Mouse (Mus musculus): ENCODE data around the gene Atp2b1.

DNA sequence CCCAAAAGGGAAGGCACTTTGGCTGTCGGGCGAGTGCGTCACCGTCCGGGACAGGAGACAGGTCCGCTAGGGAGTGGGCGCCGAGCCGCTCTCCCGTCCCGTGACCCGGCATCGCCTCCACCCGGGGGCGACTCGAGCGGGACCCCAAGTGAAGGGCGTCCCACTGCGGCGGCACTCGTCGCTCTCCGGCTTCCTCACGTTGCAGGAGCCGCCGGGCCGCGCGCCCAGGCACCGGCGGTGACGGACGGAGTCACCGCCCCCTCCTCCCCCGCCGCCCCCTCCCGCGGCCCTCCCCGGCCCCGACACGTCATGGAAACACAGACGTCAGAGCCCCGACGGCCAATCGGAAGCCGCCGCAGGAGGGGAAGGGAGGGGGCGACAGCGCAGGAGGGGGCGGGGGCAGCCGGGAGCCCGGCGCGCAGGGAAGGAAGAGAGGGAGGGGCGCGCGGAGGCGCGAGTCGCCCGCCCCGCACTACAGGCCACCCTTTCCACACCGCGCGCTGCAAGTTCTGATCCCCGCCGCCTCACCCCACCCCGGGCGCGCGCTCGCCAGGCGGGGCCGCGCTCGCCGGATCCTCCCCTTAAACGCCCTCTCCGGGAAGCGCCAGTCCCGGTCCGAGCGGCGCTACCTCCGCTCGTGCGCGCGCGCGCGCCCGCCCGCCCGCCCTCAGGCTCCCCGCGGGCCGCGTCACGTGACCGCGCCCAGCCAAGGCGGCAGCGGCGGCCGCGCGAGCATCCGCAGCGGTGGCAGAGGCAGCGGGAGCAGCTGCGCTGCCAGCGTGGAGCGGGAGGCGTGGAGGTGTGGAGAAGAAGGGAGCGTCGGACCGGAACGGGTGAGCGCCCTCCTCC, at the start of gene Atp2b1:
- TF ChIP-seq EP300 (IDR thresholded peaks at IDR 0.05; ENCODE audit: low read length) (no peak; the same call in 1 of the 2 replicates), RAD21 (IDR thresholded peaks at IDR 0.05; ENCODE audit: low read depth, low read length) (no peak; the same call in 1 of the 2 replicates), CTCF (conservative IDR thresholded peaks at IDR 0.05 in 1 of 2, IDR thresholded peaks at IDR 0.05 in 1 of 2; ENCODE audit: low read depth in 2 of 2, low read length in 2 of 2) (no peak), POLR2AphosphoS2 (IDR thresholded peaks at IDR 0.05; ENCODE audit: low read depth, low read length) (no peak), MAX (IDR thresholded peaks at IDR 0.05; ENCODE audit: low read length) (peak; percentile 28; the same call in 1 of the 2 replicates), JUND (conservative IDR thresholded peaks at IDR 0.05; ENCODE audit: low read depth, low read length) (no peak), POLR2A (IDR thresholded peaks at IDR 0.05; ENCODE audit: low read depth, low read length) (peak; percentile 75), MEF2A (IDR thresholded peaks at IDR 0.05; ENCODE audit: borderline replicate concordance, low read depth, low read length) (peak; percentile 33; the same call in 1 of the 2 replicates)

Measured in CH12.LX (cell line).